Mouse (Mus musculus) WW6 (cell line): ENCODE data around the gene Cnpy3.
"Not testable (repeated sequence)": the region's sequence is repeated elsewhere in the genome, so short reads cannot be mapped to it uniquely, and the experiment has no call there.

Experiments
- DNase-seq: peaks from one replicate; pipeline ENCODE4 v3.0.0-alpha.2; 2013; ENCODE audit warnings: low read depth, low spot score

Cnpy3 gene

GRCm38 (mm10) chr17:46751794-46752556, at the start of gene Cnpy3:
TSS of gene Cnpy3 (minus strand) at chr17:46752214.
- DNase-seq: peak; percentile 98

DNA sequence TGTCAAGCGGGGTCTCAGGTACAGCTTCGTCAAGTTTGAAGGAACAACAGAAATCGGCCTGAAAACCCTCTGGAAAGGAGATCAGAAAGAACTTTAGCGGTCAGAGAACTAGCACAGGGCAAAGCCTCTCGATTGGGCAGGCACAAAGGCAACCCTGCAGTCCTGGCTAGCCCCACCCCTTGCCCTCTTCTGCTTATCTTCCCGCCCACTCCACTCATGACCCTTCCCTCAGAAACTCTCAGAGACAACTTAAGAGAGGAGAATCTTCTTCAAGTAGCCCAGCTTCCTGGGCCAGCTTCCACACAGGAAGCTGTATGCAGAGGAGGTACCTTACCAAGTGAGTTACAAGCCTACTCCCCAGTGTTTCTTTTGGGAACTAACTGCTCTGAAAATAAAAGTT, 49.7 kb upstream of the Cnpy3 start:
- DNase-seq: no peak

GRCm38 (mm10) chr17:46799680-46800079, 47.7 kb upstream of the Cnpy3 start:
- peak; percentile 48 for DNase-seq

DNA sequence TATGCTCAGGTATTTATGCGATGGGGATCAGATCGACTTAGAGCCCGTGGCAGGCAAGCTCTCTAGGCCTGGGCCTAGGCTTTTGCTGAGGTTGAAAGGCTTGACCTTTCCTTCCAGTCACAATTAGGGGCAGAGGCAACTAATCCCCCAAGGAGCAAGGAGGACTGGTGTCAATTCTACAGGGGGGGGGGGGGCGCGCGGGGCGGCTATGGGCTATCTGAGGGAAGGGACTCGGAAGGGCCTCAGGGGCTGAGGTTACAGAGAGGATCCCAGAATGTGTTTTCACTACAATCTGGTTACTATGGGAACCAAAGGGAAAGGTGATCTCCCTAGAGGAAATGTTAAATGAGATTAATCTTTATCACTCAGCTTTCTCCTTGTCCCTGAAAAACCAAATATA, 45.4 kb upstream of the Cnpy3 start:
- no peak for DNase-seq

- DNase-seq: no peak
These were observed 44.7 kb upstream of the Cnpy3 start for GRCm38 (mm10) chr17:46796743-46797142.

- DNase-seq: no peak
These were observed 40.9 kb upstream of the Cnpy3 start for GRCm38 (mm10) chr17:46792963-46793362.

DNA sequence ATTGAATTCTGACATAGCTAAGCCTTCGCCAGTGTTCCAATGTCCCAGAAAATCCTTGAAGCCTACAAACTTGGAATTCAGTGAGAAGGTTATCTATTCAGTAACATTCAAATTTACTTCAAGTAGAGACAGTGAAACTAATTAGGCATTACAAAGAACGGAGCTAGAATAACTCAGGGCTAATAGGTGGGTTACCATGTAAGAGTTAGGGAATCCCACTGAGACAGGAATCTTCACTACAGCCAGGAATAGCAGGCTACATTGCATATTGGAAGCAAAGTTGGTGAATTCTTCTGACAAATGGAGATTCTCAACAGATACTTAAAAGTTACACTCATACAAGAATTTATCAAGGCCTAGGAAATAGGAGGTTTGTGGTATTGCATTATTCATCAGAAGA, 36.0 kb upstream of the Cnpy3 start:
- not testable (repeated sequence) for DNase-seq

- DNase-seq: no peak
These were observed 34.9 kb upstream of the Cnpy3 start for GRCm38 (mm10) chr17:46786952-46787351.

GRCm38 (mm10) chr17:46783222-46783565, 31.2 kb upstream of the Cnpy3 start:
- no peak for DNase-seq

- peak; percentile 80 for DNase-seq
These were observed 30.6 kb upstream of the Cnpy3 start, which contains the start of gene Rpl7l1 for GRCm38 (mm10) chr17:46782341-46783221. TSS of gene Rpl7l1 (minus strand) at chr17:46782672.

- no peak for DNase-seq
These were observed 29.9 kb upstream of the Cnpy3 start for GRCm38 (mm10) chr17:46781876-46782275.

DNA sequence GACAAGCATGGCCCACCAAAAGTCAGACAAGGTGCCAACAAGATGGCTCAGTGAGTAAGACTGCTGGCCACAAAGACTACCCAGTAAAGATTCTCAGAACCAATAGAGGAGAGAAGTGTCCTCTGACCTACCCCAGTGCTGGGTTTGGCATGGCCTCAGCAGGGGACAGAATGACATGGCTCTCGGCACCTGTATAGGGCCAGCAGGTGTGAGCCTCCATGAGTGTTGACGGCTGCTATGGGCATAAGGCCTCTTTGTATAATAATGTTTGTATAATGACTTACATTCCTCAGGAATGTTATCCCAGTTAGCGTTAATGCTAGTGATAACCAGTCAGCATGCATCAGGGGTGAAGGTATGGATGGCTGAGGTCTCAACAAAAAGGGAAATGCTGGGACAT, 24.1 kb upstream of the Cnpy3 start:
- no peak for DNase-seq

- DNase-seq: no peak
These were observed 23.1 kb upstream of the Cnpy3 start for GRCm38 (mm10) chr17:46775070-46775469.

DNA sequence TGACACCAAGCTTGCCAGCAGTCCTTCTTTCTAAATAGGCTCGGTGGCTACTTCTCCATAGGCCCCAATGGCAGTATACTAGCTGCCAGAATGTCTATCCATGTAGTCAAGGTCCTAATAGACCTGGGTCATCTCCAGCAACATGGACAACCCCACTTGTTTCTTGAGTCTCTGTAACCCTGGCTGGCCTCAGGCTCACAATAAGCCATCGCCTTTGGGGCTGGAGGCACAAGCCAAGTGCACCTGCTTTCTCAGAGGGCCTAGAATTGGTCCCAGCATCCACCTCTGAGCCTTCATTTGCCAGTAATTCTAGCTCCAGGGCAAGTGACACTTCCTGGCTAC, 22.1 kb upstream of the Cnpy3 start:
- no peak for DNase-seq

GRCm38 (mm10) chr17:46773278-46774130, 21.5 kb upstream of the Cnpy3 start:
- no peak for DNase-seq

GRCm38 (mm10) chr17:46772404-46773277, 20.6 kb upstream of the Cnpy3 start, which contains the start of gene 2310039H08Rik:
TSS of gene 2310039H08Rik (plus strand) at chr17:46772635.
- DNase-seq: peak; percentile 74

DNA sequence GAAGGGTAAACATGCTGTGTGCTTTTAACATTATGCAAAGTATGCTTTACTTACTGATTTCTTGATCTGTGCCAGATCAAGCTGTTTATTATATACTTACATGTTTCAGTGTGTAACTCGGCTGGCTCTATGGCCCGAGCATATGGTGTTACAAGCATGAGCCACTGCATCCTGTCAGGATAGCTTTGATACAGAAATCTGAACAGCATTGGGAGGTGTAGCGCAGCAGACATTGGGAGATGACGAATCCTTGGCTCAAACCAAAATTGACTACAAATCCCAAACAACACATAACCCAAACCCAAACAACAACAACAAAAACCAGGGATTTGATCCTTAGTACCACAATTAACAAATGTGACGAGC, 20.0 kb upstream of the Cnpy3 start:
- no peak for DNase-seq

DNA sequence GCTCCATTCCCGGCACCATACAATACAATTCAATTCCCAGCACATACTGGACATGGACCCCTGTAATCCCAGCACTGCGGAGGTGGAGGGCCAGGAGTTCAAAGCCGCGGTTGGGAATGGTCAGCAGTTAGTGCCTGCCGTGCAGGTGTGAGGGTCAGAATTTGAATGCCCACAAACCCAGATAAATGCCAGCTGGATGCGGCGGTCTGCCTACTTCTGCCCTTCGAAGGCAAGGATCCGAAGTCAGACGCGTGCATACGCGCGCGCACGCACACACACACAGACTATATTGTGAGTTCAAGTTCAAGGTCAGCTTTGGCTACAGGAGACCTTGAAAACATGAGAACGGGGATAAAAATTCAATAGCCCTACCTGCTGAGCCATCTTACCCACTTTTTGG, 19.6 kb upstream of the Cnpy3 start:
- DNase-seq: no peak

GRCm38 (mm10) chr17:46771025-46771424, 19.0 kb upstream of the Cnpy3 start:
- DNase-seq: no peak

DNA sequence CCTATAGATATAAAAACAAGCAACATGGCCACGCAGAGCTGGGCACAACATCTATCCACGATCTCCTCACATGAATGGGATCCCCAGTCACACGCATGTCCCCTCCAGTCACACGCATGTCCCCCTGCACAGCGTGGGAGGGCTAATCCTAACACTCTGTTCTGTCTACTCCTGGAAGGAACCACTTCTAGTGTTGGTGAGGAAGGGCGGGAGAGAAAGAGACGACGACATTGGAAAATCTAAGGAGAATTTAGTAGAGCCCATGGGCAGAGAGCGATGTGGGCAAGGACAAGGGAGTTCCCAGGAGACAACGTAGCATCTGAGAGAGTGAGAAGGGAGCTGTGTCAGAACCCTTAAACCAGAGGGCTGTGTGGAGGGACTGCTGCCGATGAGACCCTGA, 18.5 kb upstream of the Cnpy3 start:
- no peak for DNase-seq

GRCm38 (mm10) chr17:46767868-46768267, 15.9 kb upstream of the Cnpy3 start:
- no peak for DNase-seq
